Mouse (Mus musculus) stomach, embryonic 15.5 days (tissue): ENCODE results near the gene Usp49. TPM values are rescaled to one million over a fixed set of nuclear protein-coding genes. Genes with fewer than 3 reads are reported as not detected.

Source experiments
- ATAC-seq: fragments of 200-750 bp; cut with Nextera tagmentation; 2 replicates; pipeline ENCODE4 v1.8.0; 2017; ENCODE audit warnings: low read depth, moderate number of reproducible peaks, moderate TSS enrichment; ENCODE audit not compliant: insufficient read depth, low FRiP score
- H3K27ac ChIP-seq: fragments of 300-500 bp; sonication (generic); 2 replicates; pipeline ENCODE4 v1.5.1; 2015; ENCODE audit warnings: mild to moderate bottlenecking, inconsistent platforms
- H3K27me3 ChIP-seq: fragments of 300-500 bp; sonication (generic); replicated peaks from 2 replicates; pipeline ENCODE4 v1.6.1; 2015; ENCODE audit warnings: inconsistent platforms
- H3K36me3 ChIP-seq: fragments of 300-500 bp; sonication (generic); 2 replicates; pipeline ENCODE4 v1.6.1; 2015; ENCODE audit warnings: inconsistent platforms
- H3K4me1 ChIP-seq: fragments of 300-500 bp; sonication (generic); 2 replicates; pipeline ENCODE4 v1.6.1; 2015; ENCODE audit warnings: inconsistent platforms
- H3K4me2 ChIP-seq: fragments of 300-500 bp; sonication (generic); 2 replicates; pipeline ENCODE4 v1.6.1; 2015; ENCODE audit warnings: mild to moderate bottlenecking, inconsistent platforms
- H3K4me3 ChIP-seq: fragments of 300-500 bp; sonication (generic); replicated peaks from 2 replicates; pipeline ENCODE4 v1.5.1; 2015; ENCODE audit warnings: inconsistent platforms
- H3K9ac ChIP-seq: fragments of 300-500 bp; sonication (generic); 2 replicates; pipeline ENCODE4 v1.6.1; 2015; ENCODE audit warnings: inconsistent platforms
- H3K9me3 ChIP-seq: fragments of 300-500 bp; sonication (generic); 2 replicates; pipeline ENCODE4 v1.6.1; 2016; ENCODE audit warnings: inconsistent platforms
- WGBS: fragments of 180-500 bp; shearing (Covaris S2); methylation state at CpG from one replicate; pipeline ENCODE4 v1.1.7; 2015; 5-methylcytosine and 5-hydroxymethylcytosine counted together
- polyA plus RNA-seq: library from polyadenylated mRNA; unstranded; fragments of >200 nt; fragmentation: Nextera tagmentation; extraction: Ambion mirVana; gene quantifications from 2 replicates; pipeline ENCODE4 v1.2.1, GENCODE M21; 2015

Usp49 gene
- polyA plus RNA-seq, 1 experiment from 2014 or later: 6.3 TPM

- H3K4me3 ChIP-seq: no peak overlapping the region
- H3K4me2 ChIP-seq: no peak overlapping the region
- no peaks in the 10 kb centered on the region for H3K9me3 ChIP-seq
- 45% methylated on average over 28 of the region's 28 CpGs for WGBS
- H3K9ac ChIP-seq: no peak overlapping the region
- no peak overlapping the region for H3K27ac ChIP-seq
- ATAC-seq: no peak
- H3K4me1 ChIP-seq: peaks cover 9% of the 10 kb centered on the region; the same call in 1 of the 2 replicates
- no peaks in the 10 kb centered on the region for H3K27me3 ChIP-seq
- H3K36me3 ChIP-seq: 0 out of 2 replicates have a peak, but pooled peaks cover 5% of the 10 kb centered on the region
These were observed 72.3 kb downstream of the Usp49 start for GRCm38 (mm10) chr17:47702548-47703345.

DNA sequence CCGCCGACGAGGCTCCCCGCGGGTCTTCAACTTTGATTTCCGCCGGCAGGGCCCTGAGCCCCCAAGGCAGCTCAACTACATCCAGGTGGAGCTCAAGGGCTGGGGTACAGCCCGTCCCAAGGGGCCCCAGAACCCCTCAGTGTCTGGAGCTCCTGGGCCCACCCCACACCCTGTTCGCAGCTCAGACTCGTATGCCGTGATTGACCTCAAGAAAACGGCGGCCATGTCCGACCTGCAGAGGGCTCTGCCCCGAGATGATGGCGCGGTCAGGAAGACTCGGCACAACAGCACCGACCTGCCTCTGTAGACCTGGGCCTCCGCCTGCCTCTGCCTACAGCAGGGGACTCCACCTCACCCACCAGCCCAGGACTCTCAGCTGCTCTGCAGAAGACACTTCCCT is 73.1 kb downstream of the Usp49 start:
- Histone ChIP-seq H3K9me3 (no peaks in the 10 kb centered on the region), H3K27ac (no peak overlapping the region), H3K36me3 (0 out of 2 replicates have a peak, but pooled peaks cover 5% of the 10 kb centered on the region), H3K4me1 (peaks cover 9% of the 10 kb centered on the region; the same call in 1 of the 2 replicates), H3K4me2 (no peak overlapping the region), H3K9ac (no peak overlapping the region), H3K27me3 (no peaks in the 10 kb centered on the region), H3K4me3 (no peak overlapping the region)
- whole genome bisulfite sequencing: 40% methylated on average over 20 of the region's 20 CpGs
- no peak for ATAC-seq

DNA sequence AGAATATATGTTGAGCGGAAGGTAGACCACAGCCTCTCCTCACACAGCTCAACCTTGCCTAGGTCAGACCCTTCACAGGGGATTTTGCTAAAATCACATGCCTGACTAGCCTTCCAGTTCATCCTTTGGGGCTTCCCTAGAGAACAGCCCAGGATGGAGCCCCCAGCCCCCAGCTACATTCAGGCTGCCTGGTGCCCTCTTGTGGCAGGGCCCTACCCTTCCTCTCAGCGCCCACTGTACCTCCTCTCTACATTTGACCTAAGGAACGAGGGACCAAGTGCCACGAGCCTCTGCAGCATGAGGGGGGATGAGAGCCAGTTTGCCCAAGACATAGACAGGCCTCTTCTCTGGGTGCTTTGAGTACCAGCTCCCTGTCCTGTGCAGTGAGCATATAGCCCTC is 74.2 kb downstream of the Usp49 start:
- Histone ChIP-seq H3K4me1 (peaks cover 9% of the 10 kb centered on the region), H3K9ac (no peak overlapping the region), H3K4me3 (no peak overlapping the region), H3K27me3 (no peaks in the 10 kb centered on the region), H3K27ac (no peak overlapping the region), H3K9me3 (no peaks in the 10 kb centered on the region), H3K4me2 (no peak overlapping the region), H3K36me3 (0 out of 2 replicates have a peak, but pooled peaks cover 5% of the 10 kb centered on the region)
- no peak for ATAC-seq
- WGBS: 87% methylated on average over 4 of the region's 4 CpGs

- Histone ChIP-seq H3K27ac (no peak overlapping the region), H3K9me3 (no peaks in the 10 kb centered on the region), H3K4me2 (no peak overlapping the region), H3K4me3 (no peak overlapping the region), H3K36me3 (0 out of 2 replicates have a peak, but pooled peaks cover 5% of the 10 kb centered on the region), H3K27me3 (no peaks in the 10 kb centered on the region), H3K4me1 (peaks cover 9% of the 10 kb centered on the region; the same call in 1 of the 2 replicates), H3K9ac (no peak overlapping the region)
- ATAC-seq: no peak
- WGBS: 69% methylated on average over 1 of the region's 1 CpGs
These were observed 75.7 kb downstream of the Usp49 start for GRCm38 (mm10) chr17:47706196-47706595.

- no peak for ATAC-seq
These were observed 77.5 kb downstream of the Usp49 start for GRCm38 (mm10) chr17:47707961-47708360.

DNA sequence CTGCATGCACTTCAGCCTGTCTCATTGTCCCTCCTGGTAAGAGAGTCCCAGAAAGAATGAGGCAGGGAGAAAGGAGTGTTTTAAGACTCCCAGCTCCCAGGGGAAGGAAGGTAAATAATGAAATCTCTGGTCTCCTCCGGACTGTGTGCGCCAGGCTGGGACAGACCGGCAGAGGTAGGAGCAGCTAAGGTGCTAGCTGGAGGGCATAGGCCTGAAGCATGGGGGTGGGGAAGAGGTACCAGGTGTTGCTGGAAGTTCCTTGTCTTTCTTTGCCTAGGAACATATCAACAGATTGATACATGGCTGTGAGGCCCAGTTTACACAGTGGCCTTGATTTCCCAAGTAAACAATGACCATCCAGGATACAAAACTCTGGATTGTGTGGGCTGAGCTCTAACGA is 78.5 kb downstream of the Usp49 start:
- Histone ChIP-seq H3K4me1 (no peaks in the 10 kb centered on the region; the same call in none of the 2 replicates), H3K4me2 (no peak overlapping the region), H3K9ac (no peak overlapping the region), H3K27me3 (no peaks in the 10 kb centered on the region), H3K9me3 (no peaks in the 10 kb centered on the region), H3K27ac (no peak overlapping the region), H3K36me3 (no peaks in the 10 kb centered on the region), H3K4me3 (no peak overlapping the region)
- ATAC-seq: no peak
- WGBS: 61% methylated on average over 4 of the region's 4 CpGs

More at GRCm38 (mm10) chr17:47707961-47708360, 77.5 kb downstream of the Usp49 start:
- Histone ChIP-seq H3K9ac (no peak overlapping the region), H3K4me1 (no peaks in the 10 kb centered on the region; the same call in none of the 2 replicates), H3K4me3 (no peak overlapping the region), H3K9me3 (no peaks in the 10 kb centered on the region), H3K27ac (no peak overlapping the region), H3K36me3 (no peaks in the 10 kb centered on the region), H3K4me2 (no peak overlapping the region), H3K27me3 (no peaks in the 10 kb centered on the region)
- WGBS: 65% methylated on average over 3 of the region's 3 CpGs

- ATAC-seq: no peak
- H3K9me3 ChIP-seq: no peaks in the 10 kb centered on the region
- H3K4me3 ChIP-seq: no peak overlapping the region
- H3K27me3 ChIP-seq: no peaks in the 10 kb centered on the region
- no peaks in the 10 kb centered on the region for H3K36me3 ChIP-seq
- no peak overlapping the region for H3K27ac ChIP-seq
- WGBS: 46% methylated on average over 3 of the region's 3 CpGs
- H3K4me1 ChIP-seq: no peaks in the 10 kb centered on the region; the same call in none of the 2 replicates
- no peak overlapping the region for H3K4me2 ChIP-seq
- no peak overlapping the region for H3K9ac ChIP-seq
These were observed 79.5 kb downstream of the Usp49 start for GRCm38 (mm10) chr17:47710036-47710435.

GRCm38 (mm10) chr17:47711883-47712282 is 81.4 kb downstream of the Usp49 start:
- no peaks in the 10 kb centered on the region; the same call in none of the 2 replicates for H3K4me1 ChIP-seq
- H3K27ac ChIP-seq: no peak overlapping the region
- H3K9me3 ChIP-seq: no peaks in the 10 kb centered on the region
- no peaks in the 10 kb centered on the region for H3K27me3 ChIP-seq
- H3K36me3 ChIP-seq: no peaks in the 10 kb centered on the region
- H3K4me3 ChIP-seq: no peak overlapping the region
- 52% methylated on average over 6 of the region's 6 CpGs for WGBS
- no peak overlapping the region for H3K4me2 ChIP-seq
- no peak overlapping the region for H3K9ac ChIP-seq
- ATAC-seq: peak; percentile 52

GRCm38 (mm10) chr17:47712889-47713571 is 82.5 kb downstream of the Usp49 start:
- H3K9me3 ChIP-seq: no peaks in the 10 kb centered on the region
- no peak for ATAC-seq

GRCm38 (mm10) chr17:47715037-47715436 is 84.5 kb downstream of the Usp49 start:
- H3K4me3 ChIP-seq: no peak overlapping the region
- 52% methylated on average over 3 of the region's 3 CpGs for WGBS
- no peak overlapping the region for H3K9ac ChIP-seq
- no peak overlapping the region for H3K27ac ChIP-seq
- H3K36me3 ChIP-seq: no peaks in the 10 kb centered on the region
- no peak for ATAC-seq
- H3K4me2 ChIP-seq: no peak overlapping the region
- no peaks in the 10 kb centered on the region for H3K9me3 ChIP-seq
- no peaks in the 10 kb centered on the region; the same call in 1 of the 2 replicates for H3K4me1 ChIP-seq
- H3K27me3 ChIP-seq: no peaks in the 10 kb centered on the region

More at GRCm38 (mm10) chr17:47712889-47713571, 82.5 kb downstream of the Usp49 start:
- H3K27ac ChIP-seq: no peak overlapping the region
- H3K27me3 ChIP-seq: no peaks in the 10 kb centered on the region
- H3K4me1 ChIP-seq: no peaks in the 10 kb centered on the region; the same call in none of the 2 replicates
- H3K4me3 ChIP-seq: no peak overlapping the region
- H3K36me3 ChIP-seq: no peaks in the 10 kb centered on the region
- no peak overlapping the region for H3K9ac ChIP-seq
- WGBS: 58% methylated on average over 10 of the region's 22 CpGs
- H3K4me2 ChIP-seq: no peak overlapping the region

- Histone ChIP-seq H3K27ac (no peak overlapping the region), H3K4me3 (no peak overlapping the region), H3K4me1 (no peaks in the 10 kb centered on the region), H3K36me3 (no peaks in the 10 kb centered on the region), H3K4me2 (no peak overlapping the region), H3K9me3 (no peaks in the 10 kb centered on the region), H3K27me3 (no peaks in the 10 kb centered on the region), H3K9ac (no peak overlapping the region)
- WGBS: 64% methylated on average over 4 of the region's 4 CpGs
- no peak for ATAC-seq
These were observed 90.7 kb downstream of the Usp49 start for GRCm38 (mm10) chr17:47721183-47721582.

DNA sequence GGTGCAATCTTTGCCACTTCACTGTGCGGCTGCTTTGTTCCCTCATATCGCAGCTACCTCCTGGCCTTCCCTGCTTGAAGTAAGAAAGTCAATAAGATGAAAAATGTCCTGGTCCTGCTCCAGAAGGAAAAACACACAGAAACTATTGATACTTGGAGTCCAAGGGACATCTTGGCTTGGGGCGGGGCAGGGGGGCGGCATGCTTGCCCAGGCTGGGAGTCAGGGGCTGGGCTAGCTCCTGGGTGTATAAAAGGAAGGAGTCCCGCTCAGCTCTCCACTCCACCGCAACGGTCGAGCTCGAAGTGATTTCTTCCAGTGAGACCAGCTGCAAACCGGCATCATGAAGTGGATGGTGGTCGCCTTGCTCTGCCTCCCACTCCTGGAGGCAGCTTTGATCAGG is 96.1 kb downstream of the Usp49 start, which contains the start of gene Pgc:
Gene Pgc (plus strand): TSS at position 277 of the 400 bp plus-strand sequence.
- 0 out of 2 replicates have a peak, but pooled peaks have one; percentile 37 for ATAC-seq
- Histone ChIP-seq H3K4me1 (no peaks in the 10 kb centered on the region), H3K27ac (no peak within 1 kb of the TSS), H3K36me3 (no peaks in the 10 kb centered on the region), H3K4me3 (no peak within 1 kb of the TSS), H3K4me2 (no peak within 1 kb of the TSS), H3K9me3 (no peaks in the 10 kb centered on the region), H3K27me3 (no peaks in the 10 kb centered on the region), H3K9ac (no peak within 1 kb of the TSS)
- WGBS: 69% methylated on average over 11 of the region's 11 CpGs
